Mouse (Mus musculus) cerebellum, adult 2 months (tissue): Measurements from ENCODE around the gene Alox5ap.

Experiments used
- CTCF ChIP-seq: fragments of 200-500 bp; IDR thresholded peaks from 2 replicates; pipeline ENCODE4 v1.5.1; 2011; ENCODE audit warnings: low read depth, mild to moderate bottlenecking, control low read depth, low read length, moderate library complexity, borderline replicate concordance; ENCODE audit not compliant: insufficient read depth
- POLR2A ChIP-seq: fragments of 200-500 bp; IDR thresholded peaks from 2 replicates; pipeline ENCODE4 v1.6.1; 2011; ENCODE audit warnings: low read length, control low read depth, borderline replicate concordance; ENCODE audit not compliant: insufficient read depth

GRCm38 (mm10) chr5:149330601-149331000, 66.0 kb downstream of the Alox5ap start:
- no peak for TF ChIP-seq CTCF
- TF ChIP-seq POLR2A = no peak
